Mouse (Mus musculus): ENCODE measurements around the gene Tgfb3. TPM values are rescaled to one million over a fixed set of nuclear protein-coding genes. Genes with fewer than 3 reads are reported as not detected.

The Tgfb3 gene
- total and polyA plus RNA-seq, 3 experiments: 0.42 to 0.96 TPM; not detected in 1

DNA sequence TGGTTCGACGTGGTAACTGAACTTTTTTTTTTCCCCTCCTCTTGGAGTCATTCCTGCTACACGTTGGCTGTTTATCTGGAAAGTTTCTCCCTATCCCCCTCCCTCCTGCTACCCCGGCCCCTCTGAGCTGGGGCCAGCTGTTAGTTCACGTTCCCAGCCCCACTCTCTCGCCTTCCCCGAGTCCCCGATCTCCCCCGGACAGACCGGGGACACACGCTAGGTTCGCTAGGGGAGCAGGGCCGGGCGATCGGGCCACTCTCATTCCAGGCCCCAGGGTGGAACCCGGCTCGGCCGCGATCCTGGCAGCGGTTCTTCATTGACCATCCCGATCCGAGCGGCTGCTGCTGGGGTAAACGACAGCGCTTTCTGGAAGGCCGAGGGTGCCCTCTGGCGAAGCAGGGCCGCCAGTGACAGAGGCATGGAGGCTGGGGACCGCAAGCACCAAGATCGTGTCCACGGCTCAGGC lies 394 bp upstream of the Tgfb3 start:
- Histone ChIP-seq H3K27ac (ENCODE audit: control insufficient read depth, low read depth, low read length) (no peak overlapping the region), H3K4me3 (ENCODE audit: control insufficient read depth in 1 of 2, insufficient read depth in 1 of 2, low read depth in 2 of 2, low read length in 2 of 2) (peak overlapping the region; percentile 77 to 93), H3K9me3 (replicated peaks; ENCODE audit: insufficient read depth, low read length) (no peaks in the 10 kb centered on the region), H3K79me2 (ENCODE audit: control insufficient read depth, insufficient read depth, low read length, poor library complexity) (no peaks in the 10 kb centered on the region; the same call in 1 of the 2 replicates), H3K27me3 (ENCODE audit: control insufficient read depth in 1 of 2, insufficient read depth in 2 of 2, low read length in 2 of 2) (no peaks in the 10 kb centered on the region; a peak in 1 of 4 replicates), H3K4me1 (ENCODE audit: control insufficient read depth in 1 of 2, insufficient read depth in 2 of 2, low read length in 2 of 2) (no peaks in the 10 kb centered on the region), H3K9ac (ENCODE audit: control insufficient read depth, low read depth, low read length, poor library complexity, severe bottlenecking) (peak overlapping the region; percentile 78), H3K36me3 (ENCODE audit: control insufficient read depth in 1 of 2, insufficient read depth in 2 of 2, low read length in 2 of 2) (0 out of 4 replicates have a peak, but pooled peaks cover 0 to 2% of the 10 kb centered on the region in 2 experiments)
- peak; percentile 87 for DNase-seq (ENCODE audit: low read depth, low spot score)
- no peak for TF ChIP-seq ZNF384 (IDR thresholded peaks at IDR 0.05; ENCODE audit: low read depth, low read length)
- TF ChIP-seq TBP (IDR thresholded peaks at IDR 0.05; ENCODE audit: low read depth, low read length): no peak
- TF ChIP-seq ETS1 (IDR thresholded peaks at IDR 0.05; ENCODE audit: low read depth, low read length): no peak
- TF ChIP-seq POLR2AphosphoS5 (IDR thresholded peaks at IDR 0.05; ENCODE audit: borderline replicate concordance, low read depth, low read length): no peak
- TF ChIP-seq RAD21 (IDR thresholded peaks at IDR 0.05; ENCODE audit: low read depth, low read length): peak; percentile 94
- peak; percentile 55; the same call in 1 of the 2 replicates for TF ChIP-seq SIN3A (IDR thresholded peaks at IDR 0.05; ENCODE audit: low read length)
- TF ChIP-seq CTCF (IDR thresholded peaks at IDR 0.05 in 2 of 3, conservative IDR thresholded peaks at IDR 0.05 in 1 of 3; ENCODE audit: control insufficient read depth in 1 of 3, insufficient read depth in 1 of 3, low read depth in 2 of 3, low read length in 3 of 3, poor library complexity in 1 of 3, severe bottlenecking in 1 of 3): peak; percentile 69 to 93 (median 91)
- TF ChIP-seq BHLHE40 (IDR thresholded peaks at IDR 0.05; ENCODE audit: borderline replicate concordance, low read depth, low read length): no peak
- no peak for TF ChIP-seq USF2 (IDR thresholded peaks at IDR 0.05; ENCODE audit: borderline replicate concordance in 1 of 2, insufficient read depth in 1 of 2, low read depth in 1 of 2, low read length in 2 of 2)
- TF ChIP-seq TAL1 (IDR thresholded peaks at IDR 0.05; ENCODE audit: low read length): no peak
- 0 out of 2 replicates have a peak, but pooled peaks have one; percentile 8 for TF ChIP-seq TCF12 (IDR thresholded peaks at IDR 0.05; ENCODE audit: low read depth, low read length)
- TF ChIP-seq MAX (IDR thresholded peaks at IDR 0.05; ENCODE audit: low read length): peak; percentile 28; the same call in 1 of the 2 replicates
- no peak; a peak in 1 of 4 replicates for TF ChIP-seq POLR2A (IDR thresholded peaks at IDR 0.05; ENCODE audit: control insufficient read depth in 1 of 2, insufficient read depth in 1 of 2, low read depth in 1 of 2, low read length in 2 of 2, poor library complexity in 1 of 2)
- peak; percentile 90; the same call in 1 of the 2 replicates for TF ChIP-seq UBTF (IDR thresholded peaks at IDR 0.05; ENCODE audit: borderline replicate concordance, insufficient read depth, low read depth, low read length)
- no peak for TF ChIP-seq EP300 (IDR thresholded peaks at IDR 0.05; ENCODE audit: low read depth in 1 of 2, low read length in 2 of 2)
- TF ChIP-seq ZC3H11A (IDR thresholded peaks at IDR 0.05; ENCODE audit: low read depth, low read length): peak; percentile 88
- TF ChIP-seq ZKSCAN1 (IDR thresholded peaks at IDR 0.05; ENCODE audit: low read depth, low read length): no peak
- TF ChIP-seq MEF2A (IDR thresholded peaks at IDR 0.05; ENCODE audit: extremely low read depth, insufficient replicate concordance, low read depth, low read length, poor library complexity, severe bottlenecking): no peak
- no peak for TF ChIP-seq NELFE (IDR thresholded peaks at IDR 0.05; ENCODE audit: low read depth, low read length)
- no peak for TF ChIP-seq E2F4 (IDR thresholded peaks at IDR 0.05; ENCODE audit: borderline replicate concordance, low read depth, low read length)
- TF ChIP-seq MXI1 (IDR thresholded peaks at IDR 0.05; ENCODE audit: low read depth, low read length): peak; percentile 28; the same call in 1 of the 2 replicates
- peak; percentile 91 for TF ChIP-seq SMC3 (IDR thresholded peaks at IDR 0.05; ENCODE audit: low read depth, low read length)
- TF ChIP-seq JUND (IDR thresholded peaks at IDR 0.05; ENCODE audit: low read depth, low read length): no peak
- TF ChIP-seq HCFC1 (IDR thresholded peaks at IDR 0.05; ENCODE audit: low read depth, low read length): no peak; the same call in 1 of the 2 replicates
- TF ChIP-seq CHD2 (IDR thresholded peaks at IDR 0.05; ENCODE audit: low read length): no peak
- TF ChIP-seq POLR2AphosphoS2 (IDR thresholded peaks at IDR 0.05; ENCODE audit: low read length): no peak
- no peak for TF ChIP-seq MYC (IDR thresholded peaks at IDR 0.05; ENCODE audit: low read depth, low read length)
- TF ChIP-seq KAT2A (conservative IDR thresholded peaks at IDR 0.05; ENCODE audit: low read depth, low read length): no peak
- peak; percentile 51; the same call in 1 of the 2 replicates for TF ChIP-seq MAZ (IDR thresholded peaks at IDR 0.05; ENCODE audit: low read depth, low read length)
- no peak for TF ChIP-seq GABPA (IDR thresholded peaks at IDR 0.05; ENCODE audit: low read depth, low read length)
- no peak for TF ChIP-seq MYB (IDR thresholded peaks at IDR 0.05; ENCODE audit: low read depth, low read length)
- TF ChIP-seq ZMIZ1 (IDR thresholded peaks at IDR 0.05; ENCODE audit: low read depth, low read length): no peak
- TF ChIP-seq MAFK (IDR thresholded peaks at IDR 0.05; ENCODE audit: borderline replicate concordance, low read depth, low read length): no peak
- no peak for TF ChIP-seq CHD1 (IDR thresholded peaks at IDR 0.05; ENCODE audit: low read depth, low read length)
- no peak for TF ChIP-seq RCOR1 (IDR thresholded peaks at IDR 0.05; ENCODE audit: low read depth, low read length)
- no peak for TF ChIP-seq GATA1 (IDR thresholded peaks at IDR 0.05; ENCODE audit: low read depth, low read length)
- TF ChIP-seq ELF1 (IDR thresholded peaks at IDR 0.05; ENCODE audit: low read depth, low read length): no peak
- TF ChIP-seq USF1 (IDR thresholded peaks at IDR 0.05; ENCODE audit: low read depth, low read length): no peak

Measured in MEL (cell line).